Mouse (Mus musculus) gastrocnemius, adult 2 months (tissue): ENCODE results near the gene Sqor. TPM values are rescaled to one million over a fixed set of nuclear protein-coding genes. Genes with fewer than 3 reads are reported as not detected.

Experiments
- DNase-seq: peaks from one replicate; pipeline ENCODE4 v3.0.0; 2022
- H3K27ac ChIP-seq: fragments of 200-600 bp; 2 replicates; pipeline ENCODE4 v1.8.1; 2022; ENCODE audit warnings: mild to moderate bottlenecking
- H3K4me3 ChIP-seq: fragments of 200-600 bp; 2 replicates; pipeline ENCODE4 v1.8.1; 2022; ENCODE audit warnings: mild to moderate bottlenecking, moderate library complexity
- CTCF ChIP-seq: fragments of 200-600 bp; IDR thresholded peaks from 2 replicates; pipeline ENCODE4 v1.8.1; 2022; ENCODE audit warnings: antibody characterized with exemption, mild to moderate bottlenecking, moderate library complexity
- intact Hi-C: fragments of 180-260 bp; cut with DNase I; formaldehyde crosslinking; loops from one replicate; pipeline ENCODE4 v1.15.1; 2025
- total RNA-seq, 2 experiments: library from RNA; stranded (reverse); gene quantifications; 2 replicates each; pipeline ENCODE4 v1.2.3; 2021

The Sqor gene
- total RNA-seq, 2 experiments from 2014 or later, result 30.5 to 30.9 TPM

DNA sequence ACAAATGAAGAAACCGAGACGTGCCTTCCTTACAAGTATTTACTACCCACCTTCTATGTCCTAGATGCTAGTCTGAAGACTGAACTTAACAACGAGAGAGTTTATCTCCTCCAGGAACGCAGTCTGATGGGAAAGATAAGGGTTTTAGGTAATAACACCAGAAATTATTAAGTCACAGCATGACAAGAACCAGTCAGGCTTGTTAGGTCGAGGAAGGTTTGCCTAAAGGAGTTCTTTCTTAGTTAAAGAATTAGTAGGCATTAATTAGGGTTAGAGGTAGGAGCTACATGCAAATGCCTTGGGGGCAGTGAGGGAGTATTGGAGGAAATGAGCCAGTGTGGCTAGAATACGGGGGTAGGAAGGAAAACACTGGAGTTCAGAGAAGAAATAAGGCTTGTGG is 24.7 kb downstream of the Sqor start:
- no peak overlapping the region for H3K4me3 ChIP-seq
- no peak overlapping the region for H3K27ac ChIP-seq
- TF ChIP-seq CTCF, result no peak
- intact Hi-C loops, result no loop called here
- no peak for DNase-seq

GRCm38 (mm10) chr2:122804392-122804791 is 39.4 kb downstream of the Sqor start:
- no peak for TF ChIP-seq CTCF
- H3K4me3 ChIP-seq, result no peak overlapping the region
- intact Hi-C loops, result no loop called here
- no peak for DNase-seq
- H3K27ac ChIP-seq, result no peak overlapping the region

DNA sequence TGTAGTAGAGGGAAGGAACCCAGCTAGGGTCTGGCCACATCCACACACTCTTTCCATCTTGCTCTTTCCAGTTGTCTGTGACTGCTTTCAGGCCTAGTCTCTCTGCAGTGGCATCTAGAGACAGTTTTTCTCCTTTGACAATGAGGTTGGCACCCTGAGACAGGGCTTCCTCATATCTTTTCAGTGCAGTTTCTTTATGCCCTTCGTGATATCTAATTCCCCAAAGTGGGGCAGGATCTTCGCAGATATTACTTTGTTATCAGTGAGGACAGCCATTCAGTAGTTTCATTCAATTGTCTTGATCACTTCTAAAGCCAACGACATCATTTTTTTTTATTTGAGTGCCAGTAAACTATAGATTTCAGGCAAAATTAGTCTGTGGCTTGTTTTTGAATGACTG is 41.0 kb downstream of the Sqor start:
- intact Hi-C loops, result no loop called here
- no peak for DNase-seq
- Histone ChIP-seq H3K27ac (no peak overlapping the region), H3K4me3 (no peak overlapping the region)
- no peak for TF ChIP-seq CTCF

DNA sequence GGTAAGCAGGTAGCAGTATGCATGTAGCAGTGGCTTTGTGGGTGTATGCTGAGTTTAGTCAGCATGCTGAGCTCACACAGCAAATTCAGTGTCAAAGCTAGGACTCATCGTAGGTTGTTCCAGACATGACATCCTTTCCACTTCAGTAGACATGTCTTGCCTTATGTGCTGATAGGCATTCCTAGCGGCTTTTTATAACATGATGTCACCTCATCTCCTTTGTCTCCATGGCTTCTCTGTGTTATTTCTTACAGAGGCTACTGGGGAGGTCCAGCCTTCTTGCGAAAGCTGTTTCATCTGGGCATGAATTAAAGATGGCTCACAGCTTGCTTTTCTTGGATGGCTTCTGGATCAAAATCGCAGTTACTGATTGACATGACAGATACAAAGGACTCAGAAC is 44.0 kb downstream of the Sqor start:
- DNase-seq, result no peak
- Histone ChIP-seq H3K4me3 (no peak overlapping the region), H3K27ac (no peak overlapping the region)
- no peak for TF ChIP-seq CTCF
- intact Hi-C loops, result no loop called here

DNA sequence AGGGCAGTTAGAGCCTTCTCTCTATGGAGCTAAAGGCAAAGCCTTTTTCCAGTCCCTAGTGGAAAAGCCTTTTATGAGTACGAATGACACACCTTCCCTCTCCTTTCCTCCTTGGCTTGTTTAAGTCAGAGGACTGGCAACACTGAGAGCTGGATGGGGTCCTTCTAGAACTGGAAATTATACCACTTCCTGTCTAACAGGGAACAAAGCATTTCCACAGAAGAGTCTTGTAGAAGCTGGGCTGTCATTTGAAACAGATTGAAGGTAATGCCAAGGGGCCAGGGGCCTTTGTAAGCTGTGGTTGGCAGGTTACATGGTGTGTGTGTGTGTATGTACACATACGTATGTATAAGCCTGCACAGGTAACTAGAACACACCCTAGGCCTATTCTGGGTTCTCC is 51.9 kb downstream of the Sqor start:
- TF ChIP-seq CTCF, result no peak
- H3K27ac ChIP-seq, result no peak overlapping the region
- DNase-seq, result no peak
- no peak overlapping the region for H3K4me3 ChIP-seq
- intact Hi-C loops, result no loop called here

- DNase-seq, result no peak
- no peak for TF ChIP-seq CTCF
- no peak overlapping the region for H3K27ac ChIP-seq
- intact Hi-C loops, result no loop called here
- no peak overlapping the region for H3K4me3 ChIP-seq
Measured at GRCm38 (mm10) chr2:122821246-122821645, 56.2 kb downstream of the Sqor start.

- peak; percentile 27 for DNase-seq
- TF ChIP-seq CTCF, result peak; percentile 75
- intact Hi-C loops, result no loop called here
- no peak overlapping the region for H3K27ac ChIP-seq
- peak overlapping the region; percentile 48 for H3K4me3 ChIP-seq
Measured at GRCm38 (mm10) chr2:122825406-122826236, 60.6 kb downstream of the Sqor start.

GRCm38 (mm10) chr2:122826302-122826701 is 61.3 kb downstream of the Sqor start:
- H3K27ac ChIP-seq, result no peak overlapping the region
- intact Hi-C loops, result no loop called here
- H3K4me3 ChIP-seq, result no peak overlapping the region
- TF ChIP-seq CTCF, result no peak
- DNase-seq, result no peak

DNA sequence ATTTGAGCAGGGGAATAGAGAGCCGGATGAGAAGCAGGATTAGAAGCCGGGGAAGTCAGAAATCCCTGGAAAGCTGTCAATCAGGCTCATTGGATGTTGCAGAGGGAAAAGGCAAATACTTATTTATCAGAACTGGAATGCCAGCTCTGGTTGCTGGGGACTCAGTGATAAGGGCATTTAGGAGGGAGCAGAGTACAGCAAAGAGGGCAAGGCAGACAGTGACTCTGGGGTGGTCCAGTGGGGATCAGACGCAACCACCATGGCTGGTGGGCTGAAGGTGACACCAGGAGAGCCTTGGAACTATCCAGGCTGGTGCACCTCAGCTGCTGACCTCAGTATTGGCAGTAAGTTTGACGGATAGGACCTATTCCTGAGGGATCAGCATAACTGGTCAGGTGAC is 89.6 kb downstream of the Sqor start:
- intact Hi-C loops, result no loop called here
- H3K4me3 ChIP-seq, result no peak overlapping the region
- no peak overlapping the region for H3K27ac ChIP-seq

GRCm38 (mm10) chr2:122855354-122855753 is 90.3 kb downstream of the Sqor start:
- intact Hi-C loops, result no loop called here
- Histone ChIP-seq H3K27ac (no peak overlapping the region), H3K4me3 (no peak overlapping the region)
- DNase-seq, result no peak
- no peak for TF ChIP-seq CTCF

More for the DNA sequence above, 89.6 kb downstream of the Sqor start:
- no peak for TF ChIP-seq CTCF
- DNase-seq, result no peak

Other genes starting within 250 kb of the Sqor start
- gene Gatm, start 153.9 kb upstream of the Sqor start, total RNA-seq, result 1 to 10 TPM; 3.9 to 4.5 TPM
- gene AA467197, start 128.3 kb upstream of the Sqor start, total RNA-seq, result under 1 TPM in 1 of 2 experiments, not detected in 1; 0.54 TPM
- 10 to 100 TPM; 14.4 to 14.8 TPM for gene Slc30a4, start 62.6 kb upstream of the Sqor start, total RNA-seq
- gene Bloc1s6, start 26.7 kb upstream of the Sqor start, total RNA-seq, result 10 to 100 TPM; 14.5 to 20.6 TPM